Mouse (Mus musculus): ENCODE measurements at regions not wholly inside any gene's neighbourhood (a gene's known extent, or its start where the extent isn't known, plus 50 kb on each side); places are given as distances from the start of the nearest gene placed in this dataset.

DNA sequence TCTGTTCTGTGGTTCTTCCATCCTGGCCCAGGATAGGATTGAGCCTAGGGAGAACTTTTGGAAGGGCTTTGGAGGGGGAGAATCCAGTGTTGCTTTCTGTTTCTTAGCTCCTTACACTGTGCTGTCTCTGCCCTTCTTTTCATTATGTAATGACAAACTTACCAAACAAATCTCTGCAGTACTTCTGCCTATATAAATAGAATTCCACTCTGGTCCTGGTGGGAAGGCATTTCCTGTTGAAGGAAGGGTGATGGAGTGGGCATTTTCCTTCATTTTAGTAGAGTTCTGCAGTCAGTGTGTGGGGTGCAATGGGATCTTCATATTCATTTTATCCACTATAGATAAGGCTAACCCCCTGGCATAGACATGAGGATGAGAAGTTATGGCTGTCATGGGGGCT lies 63.2 kb upstream of the Adamts16 start:
- Histone ChIP-seq H3K4me3 (ENCODE audit: low read depth, low read length) (no peak overlapping the region), H3K4me1 (ENCODE audit: control insufficient read depth, insufficient read depth, insufficient read length, low read length) (no peaks in the 10 kb centered on the region), H3K27me3 (ENCODE audit: control insufficient read depth, insufficient read depth, low read length) (no peaks in the 10 kb centered on the region), H3K36me3 (ENCODE audit: control insufficient read depth, insufficient read depth, low read length) (no peaks in the 10 kb centered on the region), H3K27ac (ENCODE audit: insufficient read depth, low read depth, low read length) (no peak overlapping the region)
- TF ChIP-seq POLR2A (IDR thresholded peaks at IDR 0.05; ENCODE audit: low read depth, low read length) (no peak), CTCF (IDR thresholded peaks at IDR 0.05; ENCODE audit: extremely low read depth, insufficient read length, insufficient replicate concordance, low read depth, low read length) (no peak)

DNA sequence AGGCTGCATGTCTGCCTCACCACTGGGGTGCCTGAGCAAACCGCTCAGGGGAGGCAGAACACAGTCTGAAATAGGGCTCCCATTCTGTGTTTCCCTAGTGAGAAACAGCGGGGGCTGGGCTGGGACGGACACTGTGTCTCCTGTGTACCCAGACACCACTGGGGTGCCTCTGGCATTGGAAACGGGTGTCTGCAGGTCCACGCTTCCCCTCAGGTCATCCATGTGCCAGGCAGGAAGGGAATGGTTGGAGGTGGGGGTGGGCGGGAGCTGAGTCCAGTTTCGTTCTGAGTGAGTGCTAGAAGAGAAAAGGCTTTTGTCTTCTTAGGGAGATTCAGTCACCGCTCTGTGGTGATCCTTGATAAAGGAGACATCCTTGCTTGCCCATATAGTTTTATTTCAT lies 62.2 kb upstream of the Adamts16 start:
- Histone ChIP-seq H3K4me1 (ENCODE audit: control insufficient read depth, insufficient read depth, insufficient read length, low read length) (no peaks in the 10 kb centered on the region), H3K27ac (ENCODE audit: insufficient read depth, low read depth, low read length) (no peak overlapping the region), H3K36me3 (ENCODE audit: control insufficient read depth, insufficient read depth, low read length) (no peaks in the 10 kb centered on the region), H3K27me3 (ENCODE audit: control insufficient read depth, insufficient read depth, low read length) (no peaks in the 10 kb centered on the region), H3K4me3 (ENCODE audit: low read depth, low read length) (no peak overlapping the region)
- WGBS = 84% methylated on average over 8 of the region's 8 CpGs
- no peak for TF ChIP-seq CTCF (IDR thresholded peaks at IDR 0.05; ENCODE audit: extremely low read depth, insufficient read length, insufficient replicate concordance, low read depth, low read length)
- TF ChIP-seq POLR2A (IDR thresholded peaks at IDR 0.05; ENCODE audit: low read depth, low read length) = no peak

DNA sequence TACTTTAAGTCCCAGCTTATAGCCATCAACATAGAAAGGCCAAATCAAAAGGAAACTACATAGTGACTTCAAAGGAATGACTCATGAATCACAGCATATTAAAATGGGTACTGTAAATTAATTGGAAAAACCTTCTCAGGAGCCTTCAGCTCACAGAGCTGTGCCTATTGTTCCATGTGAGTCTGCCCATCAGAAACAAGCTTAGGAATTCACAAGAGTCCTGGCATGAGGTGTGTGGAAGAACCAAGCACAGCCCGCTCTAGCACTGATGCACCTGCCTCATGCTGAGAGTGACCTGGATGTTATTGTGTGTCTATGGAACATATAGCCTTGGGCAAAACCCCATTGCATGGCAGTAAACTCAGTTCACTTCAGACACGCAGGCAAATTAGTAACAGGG lies 61.5 kb upstream of the Adamts16 start:
- WGBS = 93% methylated on average over 2 of the region's 2 CpGs

DNA sequence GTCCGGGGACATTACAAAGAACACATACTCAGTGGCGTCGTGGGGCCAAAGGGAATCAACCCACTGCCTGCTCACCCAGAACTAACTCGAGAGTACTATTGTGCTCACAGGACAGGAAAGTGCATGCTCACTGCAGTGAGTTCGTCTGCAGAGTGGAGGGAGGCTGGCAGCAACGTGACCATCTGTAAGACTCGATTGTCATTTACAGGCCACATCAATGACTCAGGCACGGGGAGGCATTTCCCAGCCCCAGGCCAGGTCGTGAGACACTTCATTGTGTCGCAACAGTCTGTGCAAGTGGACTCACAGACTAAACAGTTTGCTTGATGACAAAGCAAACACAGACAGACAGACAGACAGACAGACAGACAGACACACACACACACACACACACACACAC lies 61.1 kb upstream of the Adamts16 start:
- H3K27me3 ChIP-seq (ENCODE audit: control insufficient read depth, insufficient read depth, low read length) = no peaks in the 10 kb centered on the region
- TF ChIP-seq POLR2A (IDR thresholded peaks at IDR 0.05; ENCODE audit: low read depth, low read length) (no peak), CTCF (IDR thresholded peaks at IDR 0.05; ENCODE audit: extremely low read depth, insufficient read length, insufficient replicate concordance, low read depth, low read length) (no peak)
- 41% methylated on average over 10 of the region's 10 CpGs for WGBS
- H3K4me3 ChIP-seq (ENCODE audit: low read depth, low read length) = no peak overlapping the region
- no peaks in the 10 kb centered on the region for H3K36me3 ChIP-seq (ENCODE audit: control insufficient read depth, insufficient read depth, low read length)
- no peak overlapping the region for H3K27ac ChIP-seq (ENCODE audit: insufficient read depth, low read depth, low read length)
- H3K4me1 ChIP-seq (ENCODE audit: control insufficient read depth, insufficient read depth, insufficient read length, low read length) = no peaks in the 10 kb centered on the region

More for the DNA sequence above, 61.5 kb upstream of the Adamts16 start:
- no peak overlapping the region for H3K27ac ChIP-seq (ENCODE audit: insufficient read depth, low read depth, low read length)
- H3K27me3 ChIP-seq (ENCODE audit: control insufficient read depth, insufficient read depth, low read length) = no peaks in the 10 kb centered on the region
- TF ChIP-seq POLR2A (IDR thresholded peaks at IDR 0.05; ENCODE audit: low read depth, low read length) = no peak
- no peak for TF ChIP-seq CTCF (IDR thresholded peaks at IDR 0.05; ENCODE audit: extremely low read depth, insufficient read length, insufficient replicate concordance, low read depth, low read length)
- H3K4me1 ChIP-seq (ENCODE audit: control insufficient read depth, insufficient read depth, insufficient read length, low read length) = no peaks in the 10 kb centered on the region
- H3K4me3 ChIP-seq (ENCODE audit: low read depth, low read length) = no peak overlapping the region
- no peaks in the 10 kb centered on the region for H3K36me3 ChIP-seq (ENCODE audit: control insufficient read depth, insufficient read depth, low read length)

DNA sequence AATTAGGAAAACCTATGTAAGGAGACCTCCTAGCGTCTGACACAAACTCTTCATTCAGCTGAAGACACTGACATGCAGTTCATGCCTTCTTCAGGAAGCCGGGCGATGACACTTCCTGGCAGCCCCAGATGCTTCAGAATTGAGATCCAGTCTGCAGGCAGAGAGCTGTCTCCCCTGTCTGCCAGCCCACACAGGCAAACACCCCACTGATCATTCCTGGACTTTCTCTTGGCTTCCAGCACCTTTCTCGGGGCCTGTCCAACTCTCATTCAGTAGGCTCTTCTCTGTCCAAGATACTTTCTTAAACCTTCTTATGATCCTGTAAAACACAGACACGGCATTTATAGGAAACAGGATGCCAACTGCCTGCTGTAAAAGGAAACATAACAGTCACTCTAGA lies 50.0 kb upstream of the Adamts16 start:
- no peaks in the 10 kb centered on the region for H3K4me1 ChIP-seq (ENCODE audit: control insufficient read depth, insufficient read depth, insufficient read length, low read length)
- no peak overlapping the region for H3K4me3 ChIP-seq (ENCODE audit: low read depth, low read length)
- TF ChIP-seq POLR2A (IDR thresholded peaks at IDR 0.05; ENCODE audit: low read depth, low read length) (no peak), CTCF (IDR thresholded peaks at IDR 0.05; ENCODE audit: extremely low read depth, insufficient read length, insufficient replicate concordance, low read depth, low read length) (no peak)
- WGBS = 68% methylated on average over 5 of the region's 5 CpGs
- H3K27ac ChIP-seq (ENCODE audit: insufficient read depth, low read depth, low read length) = no peak overlapping the region
- H3K36me3 ChIP-seq (ENCODE audit: control insufficient read depth, insufficient read depth, low read length) = no peaks in the 10 kb centered on the region
- H3K27me3 ChIP-seq (ENCODE audit: control insufficient read depth, insufficient read depth, low read length) = no peaks in the 10 kb centered on the region

All from small intestine, adult 2 months (tissue).